In genomic region chr17:84082571-84082970, GRCm38 (mm10) we compare ENCODE assay signal across 11 mouse cellular contexts.
DNase-seq lines count a peak whose midpoint lies in the region; ATAC-seq and TF ChIP-seq lines count a peak whose summit lies in the region.
"Had no signal": no experiment of that assay in that cellular context is flagged by ENCODE, and none has a peak within 500 bp of the region (broad histone marks: within the 10 kb centered on the region; RNA-seq: fewer than 3 reads in every experiment).

No protein-coding gene starts in this region.

- ATAC-seq in midbrain, embryonic 15.5 days (replicated peaks) = no peak
- ATAC-seq in midbrain, embryonic 14.5 days (ENCODE audit: low FRiP score, low TSS enrichment) = no peak
- ATAC-seq in hindbrain, postnatal 0 days = no peak
- ATAC-seq: Patski had no signal

- H3K4me2 ChIP-seq in midbrain, embryonic 15.5 days = no peak overlapping the region
- no peak overlapping the region for H3K4me2 ChIP-seq in midbrain, embryonic 14.5 days (ENCODE audit: low read length)
- H3K4me2 ChIP-seq in hindbrain, postnatal 0 days (ENCODE audit: low read depth, low read length) = no peak overlapping the region

- no peak for TF ChIP-seq CTCF in hindbrain, postnatal 0 days (IDR thresholded peaks at IDR 0.05; ENCODE audit: low read depth)

- no peak overlapping the region for H3K4me3 ChIP-seq in heart, embryonic 10.5 days
- no peak overlapping the region for H3K4me3 ChIP-seq in midbrain, embryonic 15.5 days
- H3K4me3 ChIP-seq in midbrain, embryonic 14.5 days (replicated peaks; ENCODE audit: low read depth, low read length) = no peak overlapping the region
- H3K4me3 ChIP-seq in hindbrain, postnatal 0 days (ENCODE audit: low read length) = no peak overlapping the region

- no peaks in the 10 kb centered on the region for H3K9me3 ChIP-seq in heart, embryonic 10.5 days
- no peaks in the 10 kb centered on the region for H3K9me3 ChIP-seq in midbrain, embryonic 15.5 days
- H3K9me3 ChIP-seq in midbrain, embryonic 14.5 days (ENCODE audit: control insufficient read depth, low read length) = no peaks in the 10 kb centered on the region
- H3K9me3 ChIP-seq in hindbrain, postnatal 0 days (ENCODE audit: low read length) = no peaks in the 10 kb centered on the region

- H3K4me1 ChIP-seq in heart, embryonic 10.5 days = peaks cover 57% of the 10 kb centered on the region
- peaks cover 5% of the 10 kb centered on the region; the same call in 1 of the 2 replicates for H3K4me1 ChIP-seq in midbrain, embryonic 15.5 days
- peaks cover 4% of the 10 kb centered on the region; the same call in 1 of the 2 replicates for H3K4me1 ChIP-seq in midbrain, embryonic 14.5 days (ENCODE audit: control insufficient read depth, insufficient read depth, low read length)
- H3K4me1 ChIP-seq in hindbrain, postnatal 0 days (ENCODE audit: insufficient read depth, low read length) = peaks cover 17% of the 10 kb centered on the region

- H3K9ac ChIP-seq in midbrain, embryonic 15.5 days = no peak overlapping the region
- no peak overlapping the region for H3K9ac ChIP-seq in midbrain, embryonic 14.5 days (replicated peaks; ENCODE audit: low read length)
- H3K9ac ChIP-seq in hindbrain, postnatal 0 days (replicated peaks; ENCODE audit: low read length) = no peak overlapping the region
- H3K9ac ChIP-seq: liver, embryonic 14.5 days had no signal

- no peak for DNase-seq in heart, embryonic 10.5 days (ENCODE audit: low spot score)
- DNase-seq in heart, postnatal 25 days (ENCODE audit: low spot score) = no peak
- DNase-seq in midbrain, embryonic 14.5 days = no peak
- DNase-seq in hindbrain, postnatal 0 days (ENCODE audit: low spot score) = no peak
- no peak for DNase-seq in thymus, postnatal 25 days
- DNase-seq in thymus, postnatal 14 days = no peak
- no peak for DNase-seq in adrenal gland, postnatal 4 days (ENCODE audit: low spot score in 2 of 2)
- DNase-seq: cerebellum, postnatal 36 days had no signal

- H3K36me3 ChIP-seq in heart, embryonic 10.5 days = no peaks in the 10 kb centered on the region
- H3K36me3 ChIP-seq in midbrain, embryonic 15.5 days (replicated peaks) = no peaks in the 10 kb centered on the region
- no peaks in the 10 kb centered on the region for H3K36me3 ChIP-seq in midbrain, embryonic 14.5 days (ENCODE audit: control insufficient read depth, insufficient read depth, low read length)
- H3K36me3 ChIP-seq in hindbrain, postnatal 0 days (ENCODE audit: insufficient read depth, low read length) = no peaks in the 10 kb centered on the region

- intact Hi-C loops in heart, postnatal 25 days (cut with DNase I) = loop anchor here (2.0 kb wide), 1 partner anchor 52 kb away; no protein-coding TSS in a partner anchor

- peak overlapping the region; percentile 78 for H3K27ac ChIP-seq in heart, embryonic 10.5 days
- peak overlapping the region; percentile 56; the same call in 1 of the 2 replicates for H3K27ac ChIP-seq in midbrain, embryonic 15.5 days
- H3K27ac ChIP-seq in midbrain, embryonic 14.5 days (replicated peaks; ENCODE audit: low read depth, low read length) = no peak overlapping the region
- H3K27ac ChIP-seq in hindbrain, postnatal 0 days = peak overlapping the region; percentile 74
- H3K27ac ChIP-seq: liver, embryonic 14.5 days had no signal

- WGBS in heart, embryonic 10.5 days = 86% methylated on average over 5 of the region's 5 CpGs
- 94% methylated on average over 5 of the region's 5 CpGs for WGBS in midbrain, embryonic 15.5 days
- WGBS in midbrain, embryonic 14.5 days = 92% methylated on average over 5 of the region's 5 CpGs
- WGBS in hindbrain, postnatal 0 days = 92% methylated on average over 5 of the region's 5 CpGs

- H3K27me3 ChIP-seq in heart, embryonic 10.5 days (ENCODE audit: insufficient read depth, poor library complexity, severe bottlenecking) = no peaks in the 10 kb centered on the region
- H3K27me3 ChIP-seq in midbrain, embryonic 15.5 days (replicated peaks) = no peaks in the 10 kb centered on the region
- H3K27me3 ChIP-seq in midbrain, embryonic 14.5 days (ENCODE audit: control insufficient read depth, insufficient read depth, low read length) = no peaks in the 10 kb centered on the region
- no peaks in the 10 kb centered on the region for H3K27me3 ChIP-seq in hindbrain, postnatal 0 days (ENCODE audit: insufficient read depth, low read length)
- H3K27me3 ChIP-seq: Patski had no signal
